Mouse (Mus musculus): ENCODE measurements around the gene Gpr37l1. TPM values are rescaled to one million over a fixed set of nuclear protein-coding genes. Genes with fewer than 3 reads are reported as not detected.

The Gpr37l1 gene
- polyA plus RNA-seq, 1 experiment from 2014 or later, result not detected

DNA sequence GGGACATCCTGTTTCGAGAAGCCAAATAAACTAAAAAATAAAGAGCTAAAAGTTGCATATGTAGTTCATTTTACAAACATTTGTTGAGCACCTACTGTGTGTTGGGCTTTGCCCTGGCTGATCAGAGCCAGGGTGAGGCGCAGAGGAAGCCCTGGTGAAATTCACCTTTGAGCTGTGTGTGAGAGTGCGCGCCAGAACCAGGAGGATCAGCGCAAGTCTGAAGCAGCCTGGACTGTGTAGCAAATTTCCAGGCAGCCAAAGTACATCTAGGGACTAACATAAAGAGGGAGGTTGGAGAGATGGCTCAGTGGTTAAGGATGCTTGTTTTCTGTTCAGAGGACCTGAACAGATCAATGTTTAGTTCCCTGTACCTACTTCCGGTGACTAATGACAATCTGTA lies 5.8 kb upstream of the Gpr37l1 start:
- H3K9me3 ChIP-seq (replicated peaks; ENCODE audit: control insufficient read depth, low read length), result no peaks in the 10 kb centered on the region
- WGBS (ENCODE audit: insufficient replicate concordance), result 81% methylated on average over 6 of the region's 6 CpGs
- no peaks in the 10 kb centered on the region; the same call in 1 of the 2 replicates for H3K4me1 ChIP-seq (ENCODE audit: control insufficient read depth, low read depth, low read length)
- ATAC-seq (ENCODE audit: low read depth), result no peak
- no peak overlapping the region for H3K27ac ChIP-seq (ENCODE audit: low read length)
- no peak overlapping the region for H3K4me3 ChIP-seq (ENCODE audit: low read depth, low read length)
- H3K36me3 ChIP-seq (ENCODE audit: control insufficient read depth, insufficient read depth), result no peaks in the 10 kb centered on the region
- no peak overlapping the region for H3K9ac ChIP-seq (ENCODE audit: low read depth, low read length)
- 0 out of 2 replicates have a peak, but pooled peaks cover 3% of the 10 kb centered on the region for H3K27me3 ChIP-seq (ENCODE audit: control insufficient read depth, insufficient read depth, low read depth, low read length)
- H3K4me2 ChIP-seq (ENCODE audit: low read depth, low read length), result no peak overlapping the region

DNA sequence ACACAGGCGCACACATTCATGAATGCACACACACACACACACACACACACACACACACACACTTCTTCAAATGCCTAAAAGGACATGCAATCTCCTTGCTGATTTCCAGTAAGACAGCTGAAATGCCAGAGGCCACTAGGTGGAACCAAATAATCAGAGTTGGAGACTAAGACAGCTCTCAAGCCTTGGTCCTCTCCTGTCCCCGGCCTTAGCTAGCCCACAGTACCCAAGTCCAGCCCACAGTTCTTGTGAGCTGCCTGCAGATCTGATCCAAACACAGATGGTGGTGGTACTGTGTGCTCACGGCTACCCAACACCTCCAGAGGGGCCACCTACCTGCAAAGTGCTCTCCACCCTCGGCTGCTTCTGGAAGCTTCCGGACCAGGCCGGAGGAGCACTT lies 4.5 kb upstream of the Gpr37l1 start:
- Histone ChIP-seq H3K9me3 (replicated peaks; ENCODE audit: control insufficient read depth, low read length) (no peaks in the 10 kb centered on the region), H3K4me2 (ENCODE audit: low read depth, low read length) (no peak overlapping the region), H3K27me3 (ENCODE audit: control insufficient read depth, insufficient read depth, low read depth, low read length) (0 out of 2 replicates have a peak, but pooled peaks cover 3% of the 10 kb centered on the region), H3K4me1 (ENCODE audit: control insufficient read depth, low read depth, low read length) (no peaks in the 10 kb centered on the region; the same call in 1 of the 2 replicates), H3K4me3 (ENCODE audit: low read depth, low read length) (no peak overlapping the region), H3K36me3 (ENCODE audit: control insufficient read depth, insufficient read depth) (no peaks in the 10 kb centered on the region), H3K27ac (ENCODE audit: low read length) (no peak overlapping the region), H3K9ac (ENCODE audit: low read depth, low read length) (no peak overlapping the region)
- WGBS (ENCODE audit: insufficient replicate concordance), result 57% methylated on average over 6 of the region's 6 CpGs
- no peak for ATAC-seq (ENCODE audit: low read depth)

GRCm38 (mm10) chr1:135171202-135171601 lies 3.7 kb upstream of the Gpr37l1 start:
- Histone ChIP-seq H3K4me2 (ENCODE audit: low read depth, low read length) (no peak overlapping the region), H3K27me3 (ENCODE audit: control insufficient read depth, insufficient read depth, low read depth, low read length) (0 out of 2 replicates have a peak, but pooled peaks cover 3% of the 10 kb centered on the region), H3K9ac (ENCODE audit: low read depth, low read length) (no peak overlapping the region), H3K4me1 (ENCODE audit: control insufficient read depth, low read depth, low read length) (no peaks in the 10 kb centered on the region; the same call in 1 of the 2 replicates), H3K9me3 (replicated peaks; ENCODE audit: control insufficient read depth, low read length) (no peaks in the 10 kb centered on the region), H3K36me3 (ENCODE audit: control insufficient read depth, insufficient read depth) (no peaks in the 10 kb centered on the region), H3K27ac (ENCODE audit: low read length) (no peak overlapping the region), H3K4me3 (ENCODE audit: low read depth, low read length) (no peak overlapping the region)
- 67% methylated on average over 7 of the region's 7 CpGs for WGBS (ENCODE audit: insufficient replicate concordance)
- ATAC-seq (ENCODE audit: low read depth), result no peak

GRCm38 (mm10) chr1:135170299-135170698 lies 2.8 kb upstream of the Gpr37l1 start:
- H3K4me1 ChIP-seq (ENCODE audit: control insufficient read depth, low read depth, low read length), result no peaks in the 10 kb centered on the region; the same call in 1 of the 2 replicates
- WGBS (ENCODE audit: insufficient replicate concordance), result 53% methylated on average over 10 of the region's 10 CpGs
- H3K4me3 ChIP-seq (ENCODE audit: low read depth, low read length), result no peak overlapping the region
- no peak overlapping the region for H3K4me2 ChIP-seq (ENCODE audit: low read depth, low read length)
- H3K27me3 ChIP-seq (ENCODE audit: control insufficient read depth, insufficient read depth, low read depth, low read length), result 0 out of 2 replicates have a peak, but pooled peaks cover 3% of the 10 kb centered on the region
- no peak overlapping the region for H3K27ac ChIP-seq (ENCODE audit: low read length)
- no peaks in the 10 kb centered on the region for H3K9me3 ChIP-seq (replicated peaks; ENCODE audit: control insufficient read depth, low read length)
- H3K36me3 ChIP-seq (ENCODE audit: control insufficient read depth, insufficient read depth), result no peaks in the 10 kb centered on the region
- no peak overlapping the region for H3K9ac ChIP-seq (ENCODE audit: low read depth, low read length)
- no peak for ATAC-seq (ENCODE audit: low read depth)

DNA sequence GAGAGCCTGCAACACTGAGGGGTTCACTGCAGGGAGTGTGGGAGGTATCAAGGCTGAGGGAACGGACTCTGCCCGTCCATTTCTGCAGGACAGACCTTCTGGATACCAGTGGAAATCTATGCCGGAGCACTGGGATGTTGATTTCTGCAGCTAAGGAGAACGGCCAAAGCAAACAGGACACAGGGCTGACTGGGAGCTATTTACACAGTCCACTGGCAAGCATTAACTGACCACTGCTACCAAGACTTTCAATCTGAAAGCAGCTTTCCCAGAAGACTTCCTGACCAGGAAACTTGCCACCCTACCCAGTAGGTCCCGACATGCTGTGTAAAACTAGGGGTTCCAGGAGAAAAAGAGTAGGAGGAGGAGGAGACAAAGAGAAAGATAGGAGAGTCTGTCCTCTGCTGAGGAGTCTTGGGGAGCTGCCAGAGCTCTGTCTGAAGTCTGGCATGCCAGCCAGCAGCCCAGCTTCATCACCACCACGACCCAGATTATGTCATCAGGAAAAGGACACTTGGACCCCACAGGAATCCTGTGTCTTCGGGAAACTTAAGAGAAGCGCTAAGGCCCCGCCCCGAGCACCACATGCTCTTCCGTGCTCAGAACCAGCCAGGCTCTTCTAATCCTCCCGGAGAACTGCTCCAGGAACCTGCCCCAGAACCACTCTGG lies 2.2 kb upstream of the Gpr37l1 start:
- H3K9me3 ChIP-seq (replicated peaks; ENCODE audit: control insufficient read depth, low read length), result no peaks in the 10 kb centered on the region
- 0 out of 2 replicates have a peak overlapping the region, but pooled peaks have one; percentile 16 for H3K27ac ChIP-seq (ENCODE audit: low read length)
- no peaks in the 10 kb centered on the region; the same call in 1 of the 2 replicates for H3K4me1 ChIP-seq (ENCODE audit: control insufficient read depth, low read depth, low read length)
- ATAC-seq (ENCODE audit: low read depth), result peak; percentile 64; the same call in 1 of the 2 replicates
- 42% methylated on average over 12 of the region's 12 CpGs for WGBS (ENCODE audit: insufficient replicate concordance)
- H3K4me2 ChIP-seq (ENCODE audit: low read depth, low read length), result no peak overlapping the region; the same call in 1 of the 2 replicates
- no peaks in the 10 kb centered on the region for H3K36me3 ChIP-seq (ENCODE audit: control insufficient read depth, insufficient read depth)
- 0 out of 2 replicates have a peak, but pooled peaks cover 3% of the 10 kb centered on the region for H3K27me3 ChIP-seq (ENCODE audit: control insufficient read depth, insufficient read depth, low read depth, low read length)
- H3K4me3 ChIP-seq (ENCODE audit: low read depth, low read length), result no peak overlapping the region
- H3K9ac ChIP-seq (ENCODE audit: low read depth, low read length), result no peak overlapping the region

DNA sequence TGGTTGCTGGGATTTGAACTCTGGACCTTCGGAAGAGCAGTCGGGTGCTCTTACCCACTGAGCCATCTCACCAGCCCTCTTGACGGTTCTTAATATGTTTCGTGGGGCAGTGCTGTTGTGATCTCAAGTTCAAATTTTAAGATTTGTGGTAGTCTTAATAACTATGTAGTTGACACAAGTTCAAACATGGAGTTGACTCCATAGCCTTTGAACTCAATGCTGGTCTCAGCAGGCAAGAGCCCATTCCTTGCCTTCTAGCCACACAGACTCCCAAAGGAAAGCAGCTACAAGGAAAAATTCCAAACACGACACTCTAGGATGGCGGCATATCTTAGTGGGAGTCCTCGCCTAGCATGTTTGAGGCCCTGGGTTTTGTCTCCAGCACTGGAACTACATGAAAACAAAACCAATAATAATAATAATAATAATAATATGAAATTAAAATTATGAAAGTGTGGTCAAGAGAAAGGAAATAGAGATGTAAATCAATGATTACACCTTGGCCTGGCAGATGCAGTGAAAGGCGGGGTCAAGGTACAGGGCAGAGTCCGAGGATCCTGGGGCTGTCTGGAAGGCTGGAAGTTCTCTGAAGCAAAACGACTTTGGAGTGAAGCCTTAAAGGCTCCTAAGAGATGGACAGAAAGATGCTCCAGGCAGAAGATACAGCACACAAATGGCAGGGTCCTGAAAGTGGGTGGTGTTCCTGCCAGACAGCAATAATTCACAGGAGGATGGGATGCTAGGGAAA lies 1.1 kb upstream of the Gpr37l1 start:
- ATAC-seq (ENCODE audit: low read depth), result no peak
- no peak overlapping the region for H3K27ac ChIP-seq (ENCODE audit: low read length)
- 62% methylated on average over 10 of the region's 10 CpGs for WGBS (ENCODE audit: insufficient replicate concordance)

GRCm38 (mm10) chr1:135162720-135163119 lies 4.8 kb downstream of the Gpr37l1 start:
- Histone ChIP-seq H3K36me3 (ENCODE audit: control insufficient read depth, insufficient read depth) (no peaks in the 10 kb centered on the region), H3K9me3 (replicated peaks; ENCODE audit: control insufficient read depth, low read length) (no peaks in the 10 kb centered on the region), H3K4me3 (ENCODE audit: low read depth, low read length) (no peak overlapping the region), H3K27ac (ENCODE audit: low read length) (no peak overlapping the region), H3K27me3 (ENCODE audit: control insufficient read depth, insufficient read depth, low read depth, low read length) (no peaks in the 10 kb centered on the region), H3K4me2 (ENCODE audit: low read depth, low read length) (no peak overlapping the region), H3K4me1 (ENCODE audit: control insufficient read depth, low read depth, low read length) (no peaks in the 10 kb centered on the region), H3K9ac (ENCODE audit: low read depth, low read length) (no peak overlapping the region)
- ATAC-seq (ENCODE audit: low read depth), result no peak
- WGBS (ENCODE audit: insufficient replicate concordance), result 66% methylated on average over 6 of the region's 6 CpGs

More for the DNA sequence above, 1.1 kb upstream of the Gpr37l1 start:
- Histone ChIP-seq H3K36me3 (ENCODE audit: control insufficient read depth, insufficient read depth) (no peaks in the 10 kb centered on the region), H3K9me3 (replicated peaks; ENCODE audit: control insufficient read depth, low read length) (no peaks in the 10 kb centered on the region), H3K4me3 (ENCODE audit: low read depth, low read length) (no peak overlapping the region), H3K9ac (ENCODE audit: low read depth, low read length) (no peak overlapping the region), H3K4me1 (ENCODE audit: control insufficient read depth, low read depth, low read length) (no peaks in the 10 kb centered on the region; the same call in 1 of the 2 replicates), H3K27me3 (ENCODE audit: control insufficient read depth, insufficient read depth, low read depth, low read length) (0 out of 2 replicates have a peak, but pooled peaks cover 3% of the 10 kb centered on the region), H3K4me2 (ENCODE audit: low read depth, low read length) (no peak overlapping the region)

GRCm38 (mm10) chr1:135160411-135161050 lies 7.0 kb downstream of the Gpr37l1 start:
- 67% methylated on average over 13 of the region's 13 CpGs for WGBS (ENCODE audit: insufficient replicate concordance)
- Histone ChIP-seq H3K27ac (ENCODE audit: low read length) (no peak overlapping the region), H3K27me3 (ENCODE audit: control insufficient read depth, insufficient read depth, low read depth, low read length) (no peaks in the 10 kb centered on the region), H3K4me3 (ENCODE audit: low read depth, low read length) (no peak overlapping the region), H3K4me2 (ENCODE audit: low read depth, low read length) (no peak overlapping the region), H3K9me3 (replicated peaks; ENCODE audit: control insufficient read depth, low read length) (no peaks in the 10 kb centered on the region), H3K4me1 (ENCODE audit: control insufficient read depth, low read depth, low read length) (no peaks in the 10 kb centered on the region), H3K36me3 (ENCODE audit: control insufficient read depth, insufficient read depth) (no peaks in the 10 kb centered on the region), H3K9ac (ENCODE audit: low read depth, low read length) (no peak overlapping the region)
- ATAC-seq (ENCODE audit: low read depth), result no peak

Measured in liver, embryonic 16.5 days (tissue).